Mouse (Mus musculus): ENCODE results near the gene Gm14408.
"Not testable (repeated sequence)": the region's sequence is repeated elsewhere in the genome, so short reads cannot be mapped to it uniquely, and the experiment has no call there.

The Gm14408 gene

GRCm38 (mm10) chr2:176830840-176831239, at the start of gene Gm14408:
TSS of gene Gm14408 (plus strand) at chr2:176831140.
- DNase-seq (ENCODE audit: low spot score): not testable (repeated sequence)

- DNase-seq (ENCODE audit: low spot score): not testable (repeated sequence)
Observed at GRCm38 (mm10) chr2:176798312-176798711, 32.6 kb upstream of the Gm14408 start, which contains the start of gene Gm14295. TSS of gene Gm14295 (plus strand) at chr2:176798612.

DNA sequence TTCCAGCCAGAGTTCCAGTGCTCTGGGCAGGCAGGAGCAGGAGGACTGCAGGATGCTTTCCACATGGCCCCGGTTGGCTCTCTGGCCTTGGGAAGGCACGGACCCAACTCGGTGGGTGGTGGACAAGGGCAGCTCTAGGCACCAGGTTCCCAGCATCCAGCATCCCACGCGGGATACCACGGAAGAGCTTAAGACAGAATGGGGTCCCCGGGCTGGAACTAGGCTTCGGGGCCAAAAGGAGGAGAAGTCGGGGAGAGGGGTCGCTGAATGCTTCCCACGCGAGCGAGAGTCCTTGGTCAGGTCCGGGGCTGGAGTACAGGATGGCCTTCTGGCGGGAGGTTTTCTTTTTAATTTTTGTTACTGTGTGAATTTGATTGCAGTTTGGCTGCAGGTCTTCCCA, 32.2 kb upstream of the Gm14408 start:
- DNase-seq (ENCODE audit: low spot score): not testable (repeated sequence)
